Mouse (Mus musculus) lung, postnatal 36 days (tissue): ENCODE results near the gene Esp4.
"Not testable (repeated sequence)": the region's sequence is repeated elsewhere in the genome, so short reads cannot be mapped to it uniquely, and the experiment has no call there.

Source experiments
- DNase-seq: peaks from one replicate; pipeline ENCODE4 v3.0.0; 2022; ENCODE audit warnings: mixed read lengths

Gene Esp4

GRCm38 (mm10) chr17:40598294-40598693, at the start of gene Esp4:
Gene Esp4, plus strand, starts transcription at chr17:40598594.
- DNase-seq = no peak

GRCm38 (mm10) chr17:40553470-40553869, 44.9 kb upstream of the Esp4 start:
- DNase-seq = no peak

GRCm38 (mm10) chr17:40561207-40561606, 37.2 kb upstream of the Esp4 start, which contains the start of gene Esp6:
Gene Esp6, plus strand, starts transcription at chr17:40561507.
- no peak for DNase-seq

DNA sequence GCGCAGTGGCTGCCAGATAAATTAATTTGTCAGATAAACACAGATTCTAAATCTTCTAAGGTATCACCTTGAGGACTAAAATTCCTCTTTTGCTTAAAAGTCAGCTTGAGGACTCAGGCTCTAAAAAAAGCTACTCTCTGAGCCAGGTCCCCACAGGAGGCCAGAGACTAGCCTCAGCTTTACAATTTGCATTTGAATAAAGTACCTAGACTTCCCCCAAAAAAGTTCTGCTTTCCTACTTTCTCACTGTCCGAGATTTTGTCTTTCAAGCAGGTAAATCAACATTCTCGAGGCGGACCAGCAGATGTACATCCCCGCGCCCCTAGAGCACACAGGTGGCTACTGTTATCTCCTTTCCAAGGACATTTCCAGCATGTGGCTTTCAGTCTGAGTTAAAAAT, 14.5 kb upstream of the Esp4 start:
- DNase-seq = not testable (repeated sequence)

GRCm38 (mm10) chr17:40591297-40591696, 7.1 kb upstream of the Esp4 start:
- no peak for DNase-seq

GRCm38 (mm10) chr17:40631775-40632174, 33.4 kb downstream of the Esp4 start, which contains the start of gene Esp3:
Gene Esp3, plus strand, starts transcription at chr17:40632075.
- DNase-seq = not testable (repeated sequence)
